Mouse (Mus musculus) subcutaneous adipose tissue, adult 2 months (tissue): Measurements from ENCODE around the gene Zfp956. TPM values are rescaled to one million over a fixed set of nuclear protein-coding genes. Genes with fewer than 3 reads are reported as not detected.

ENCODE experiments used
- polyA plus RNA-seq: library from polyadenylated mRNA; depleted of rRNA; stranded (reverse); fragments of >200 nt; gene quantifications from 2 replicates; pipeline ENCODE4 v1.2.3, GENCODE M21; 2012; ENCODE audit warnings: low replicate concordance; rRNA removed

Gene Zfp956
- polyA plus RNA-seq: 8.4 and 17.0 TPM in 2 replicates

GRCm38 (mm10) chr6:47953191-47953726 lies at the start of gene Zfp956:
Gene Zfp956 (plus strand): TSS chr6:47953390.

GRCm38 (mm10) chr6:47920447-47921340 lies 32.5 kb upstream of the Zfp956 start, which contains the start of gene Zfp212:
Gene Zfp212 (plus strand): TSS chr6:47920476.

Other genes starting within 250 kb of the Zfp956 start
- gene Pdia4, start 140.0 kb upstream of the Zfp956 start, polyA plus RNA-seq: 43.0 and 71.7 TPM in 2 replicates
- gene Zfp786, start 122.5 kb upstream of the Zfp956 start, polyA plus RNA-seq: 0.14 and 0.66 TPM in 2 replicates
- 4.7 and 12.2 TPM in 2 replicates for gene Zfp398, start 117.7 kb upstream of the Zfp956 start, polyA plus RNA-seq
- gene Zfp282, start 76.2 kb upstream of the Zfp956 start, polyA plus RNA-seq: 6.4 and 13.0 TPM in 2 replicates
- 7.5 and 13.6 TPM in 2 replicates for gene Zfp212, start 32.9 kb upstream of the Zfp956 start, polyA plus RNA-seq
- gene Zfp777, start 95.5 kb downstream of the Zfp956 start, polyA plus RNA-seq: 10.1 and 28.2 TPM in 2 replicates
- gene Zfp746, start 133.2 kb downstream of the Zfp956 start, polyA plus RNA-seq: 17.3 and 28.5 TPM in 2 replicates